Mouse (Mus musculus): ENCODE measurements around the gene Nedd4. TPM values are rescaled to one million over a fixed set of nuclear protein-coding genes. Genes with fewer than 3 reads are reported as not detected.

Gene Nedd4
- polyA plus RNA-seq, 1 experiment from 2014 or later, result 563 TPM

DNA sequence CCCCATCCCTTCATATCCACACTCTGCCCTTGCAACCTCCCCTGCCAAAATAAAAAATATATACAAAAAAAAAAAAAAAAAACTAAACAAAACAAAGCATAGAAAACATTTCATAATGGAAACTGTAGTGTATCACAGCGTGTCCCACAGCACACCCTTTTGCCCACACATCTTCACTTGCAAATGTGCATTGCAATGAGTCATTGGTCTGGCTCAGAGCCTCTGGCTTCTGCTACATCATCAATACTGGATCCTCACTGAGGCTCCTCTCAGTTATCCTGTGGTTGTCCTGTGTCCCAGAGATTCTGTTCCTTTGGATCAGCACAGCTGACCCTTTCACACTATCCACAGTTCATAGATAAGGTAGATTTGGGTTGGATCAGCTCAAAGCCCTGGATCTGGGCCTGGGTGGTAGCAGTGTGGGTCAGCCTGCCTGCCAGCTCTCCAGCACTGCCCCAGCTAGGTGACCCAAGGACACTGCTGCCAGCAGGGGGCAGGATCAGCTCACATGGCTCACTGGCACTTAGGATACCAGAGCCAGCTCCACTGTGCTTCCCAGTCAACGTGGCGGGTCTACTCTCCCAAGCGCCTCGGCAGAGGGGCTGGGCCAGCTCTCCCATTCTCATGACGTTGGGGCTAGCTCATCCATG is 7.4 kb upstream of the Nedd4 start:
- H3K4me3 ChIP-seq (replicated peaks), result no peak overlapping the region

GRCm38 (mm10) chr9:72655602-72656001 is 6.5 kb upstream of the Nedd4 start:
- H3K27me3 ChIP-seq, result no peaks in the 10 kb centered on the region
- H3K9ac ChIP-seq (replicated peaks), result no peak overlapping the region
- no peak for ATAC-seq
- H3K4me2 ChIP-seq (replicated peaks), result no peak overlapping the region
- H3K4me1 ChIP-seq (replicated peaks), result peaks cover 20% of the 10 kb centered on the region
- no peak overlapping the region for H3K27ac ChIP-seq
- no peak overlapping the region for H3K4me3 ChIP-seq (replicated peaks)
- no peaks in the 10 kb centered on the region for H3K36me3 ChIP-seq
- WGBS, result 84% methylated on average over 5 of the region's 5 CpGs
- H3K9me3 ChIP-seq, result no peaks in the 10 kb centered on the region

More for the DNA sequence above, 7.4 kb upstream of the Nedd4 start:
- no peaks in the 10 kb centered on the region for H3K36me3 ChIP-seq
- no peak overlapping the region for H3K9ac ChIP-seq (replicated peaks)
- peak; percentile 57 for ATAC-seq
- H3K4me2 ChIP-seq (replicated peaks), result no peak overlapping the region
- H3K27ac ChIP-seq, result no peak overlapping the region
- H3K4me1 ChIP-seq (replicated peaks), result peaks cover 20% of the 10 kb centered on the region
- no peaks in the 10 kb centered on the region for H3K9me3 ChIP-seq
- no peaks in the 10 kb centered on the region for H3K27me3 ChIP-seq
- 63% methylated on average over 6 of the region's 6 CpGs for WGBS

DNA sequence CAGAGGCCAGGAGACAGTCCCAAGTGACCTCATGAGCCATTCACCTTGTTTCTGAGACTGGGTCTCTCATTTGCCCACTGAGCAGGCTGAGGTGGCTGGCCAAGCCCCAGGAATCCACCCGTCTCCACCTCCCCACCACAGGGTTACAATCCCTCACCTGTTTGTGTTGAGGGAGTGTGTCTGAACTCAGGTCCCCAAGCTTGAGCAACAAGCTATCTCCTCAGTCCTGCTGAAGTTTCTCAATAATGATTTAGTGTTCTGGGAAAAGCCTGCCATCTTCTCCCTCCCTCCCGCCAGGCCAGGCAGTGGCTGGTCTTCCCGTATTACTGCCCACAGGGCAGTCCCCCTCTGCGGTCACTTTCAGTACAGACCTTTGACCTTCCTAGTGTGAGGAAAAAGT is 5.7 kb upstream of the Nedd4 start:
- Histone ChIP-seq H3K4me1 (replicated peaks) (peaks cover 28% of the 10 kb centered on the region), H3K9me3 (no peaks in the 10 kb centered on the region), H3K27ac (no peak overlapping the region), H3K36me3 (no peaks in the 10 kb centered on the region), H3K4me3 (replicated peaks) (no peak overlapping the region), H3K9ac (replicated peaks) (no peak overlapping the region), H3K27me3 (no peaks in the 10 kb centered on the region), H3K4me2 (replicated peaks) (no peak overlapping the region)
- ATAC-seq, result no peak
- WGBS, result 25% methylated on average over 4 of the region's 4 CpGs

- Histone ChIP-seq H3K36me3 (no peaks in the 10 kb centered on the region), H3K4me1 (replicated peaks) (peaks cover 31% of the 10 kb centered on the region), H3K27ac (no peak overlapping the region), H3K4me2 (replicated peaks) (no peak overlapping the region), H3K27me3 (no peaks in the 10 kb centered on the region), H3K9ac (replicated peaks) (no peak overlapping the region), H3K9me3 (no peaks in the 10 kb centered on the region), H3K4me3 (replicated peaks) (no peak overlapping the region)
- 21% methylated on average over 3 of the region's 3 CpGs for WGBS
- ATAC-seq, result no peak
Measured at GRCm38 (mm10) chr9:72656940-72657339, 5.2 kb upstream of the Nedd4 start.

GRCm38 (mm10) chr9:72657694-72658093 is 4.5 kb upstream of the Nedd4 start:
- no peak overlapping the region for H3K4me2 ChIP-seq (replicated peaks)
- H3K27ac ChIP-seq, result no peak overlapping the region
- 73% methylated on average over 1 of the region's 1 CpGs for WGBS

DNA sequence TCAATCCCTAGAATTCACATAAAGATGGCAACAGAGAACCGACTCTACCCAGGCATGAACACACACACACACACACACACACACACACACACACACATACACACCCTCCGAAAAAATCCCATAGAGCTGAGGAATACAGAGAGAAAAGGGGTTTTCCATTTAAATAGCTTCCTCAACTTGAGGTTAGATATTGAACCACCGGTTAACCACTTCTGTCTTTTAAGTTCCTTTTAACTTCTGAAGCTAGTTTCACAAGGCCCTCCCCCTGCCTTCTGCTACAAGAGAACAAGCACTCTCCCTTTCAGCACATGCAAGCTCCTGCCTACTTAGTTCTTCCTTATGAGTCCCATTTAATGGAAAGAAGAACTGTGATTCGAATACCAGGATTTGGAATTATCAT is 2.0 kb upstream of the Nedd4 start:
- H3K27ac ChIP-seq, result no peak overlapping the region
- peaks cover 5% of the 10 kb centered on the region for H3K36me3 ChIP-seq

More at GRCm38 (mm10) chr9:72657694-72658093, 4.5 kb upstream of the Nedd4 start:
- Histone ChIP-seq H3K4me3 (replicated peaks) (no peak overlapping the region), H3K27me3 (no peaks in the 10 kb centered on the region), H3K9me3 (no peaks in the 10 kb centered on the region), H3K36me3 (no peaks in the 10 kb centered on the region), H3K4me1 (replicated peaks) (peaks cover 27% of the 10 kb centered on the region), H3K9ac (replicated peaks) (no peak overlapping the region)
- ATAC-seq, result no peak

GRCm38 (mm10) chr9:72660911-72661310 is 1.2 kb upstream of the Nedd4 start:
- H3K4me1 ChIP-seq (replicated peaks), result peaks cover 40% of the 10 kb centered on the region
- WGBS, result 44% methylated on average over 1 of the region's 1 CpGs
- ATAC-seq, result no peak
- H3K27me3 ChIP-seq, result no peaks in the 10 kb centered on the region
- H3K27ac ChIP-seq, result peak overlapping the region; percentile 99
- no peak overlapping the region for H3K4me3 ChIP-seq (replicated peaks)
- peaks cover 11% of the 10 kb centered on the region for H3K36me3 ChIP-seq
- H3K9me3 ChIP-seq, result no peaks in the 10 kb centered on the region
- H3K4me2 ChIP-seq (replicated peaks), result no peak overlapping the region
- H3K9ac ChIP-seq (replicated peaks), result no peak overlapping the region

More for the DNA sequence above, 2.0 kb upstream of the Nedd4 start:
- Histone ChIP-seq H3K4me2 (replicated peaks) (no peak overlapping the region), H3K27me3 (no peaks in the 10 kb centered on the region), H3K9ac (replicated peaks) (no peak overlapping the region), H3K4me3 (replicated peaks) (no peak overlapping the region), H3K4me1 (replicated peaks) (peaks cover 33% of the 10 kb centered on the region), H3K9me3 (no peaks in the 10 kb centered on the region)
- WGBS, result 73% methylated on average over 4 of the region's 4 CpGs
- no peak for ATAC-seq

- Histone ChIP-seq H3K27me3 (no peaks in the 10 kb centered on the region), H3K36me3 (peaks cover 11% of the 10 kb centered on the region), H3K9ac (replicated peaks) (peak overlapping the region; percentile 99), H3K4me1 (replicated peaks) (peaks cover 45% of the 10 kb centered on the region), H3K4me3 (replicated peaks) (peak overlapping the region; percentile 97), H3K4me2 (replicated peaks) (peak overlapping the region; percentile 90), H3K9me3 (no peaks in the 10 kb centered on the region), H3K27ac (peak overlapping the region; percentile 99)
- no peak for ATAC-seq
- WGBS, result under 1% methylated on average over 13 of the region's 13 CpGs
Measured at GRCm38 (mm10) chr9:72661561-72661894, 618 bp upstream of the Nedd4 start.

DNA sequence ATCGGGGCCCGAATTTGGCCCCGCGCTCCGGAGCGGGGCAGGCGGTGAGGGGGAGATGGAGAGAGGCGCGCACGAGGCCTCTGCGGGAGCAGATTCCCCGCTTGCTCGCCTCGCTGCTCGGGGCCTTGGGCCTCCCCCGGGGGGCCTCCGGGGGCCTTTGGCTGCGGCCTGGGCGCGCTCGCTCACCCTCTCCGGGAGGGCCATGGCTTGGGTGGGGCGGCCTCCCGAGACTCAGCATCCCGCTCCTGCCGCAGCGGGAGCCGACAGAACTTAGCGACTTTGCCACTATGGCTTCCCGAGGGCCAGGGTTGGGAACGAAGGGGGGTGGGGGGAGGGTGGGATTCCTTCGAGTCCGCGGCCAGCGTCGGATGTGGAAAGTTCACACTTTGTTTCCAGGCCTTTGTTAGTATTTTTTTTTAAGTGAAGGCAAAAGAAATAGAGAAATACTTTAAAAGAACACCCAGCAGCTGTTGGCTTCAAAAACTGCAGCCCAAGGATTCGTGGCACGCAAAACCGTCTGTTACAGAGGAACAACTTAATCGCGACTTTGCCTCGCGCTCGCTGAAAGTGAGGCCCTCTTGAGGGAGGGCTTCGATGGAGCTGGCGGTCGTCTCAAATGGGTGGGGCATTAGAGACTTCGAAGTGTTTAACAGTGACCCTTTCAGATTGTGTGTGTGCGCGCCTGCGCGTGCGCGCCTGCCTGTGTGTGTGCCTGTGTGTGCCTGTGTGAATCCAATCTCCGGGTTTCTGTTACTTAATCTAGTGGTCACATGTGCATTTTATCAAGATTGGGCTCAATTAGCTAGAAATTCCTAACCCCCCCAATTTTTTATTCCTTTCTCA is 766 bp downstream of the Nedd4 start:
- peak; percentile 65 for ATAC-seq
- Histone ChIP-seq H3K4me3 (replicated peaks) (peak overlapping the region; percentile 97), H3K36me3 (peaks cover 23% of the 10 kb centered on the region), H3K4me2 (replicated peaks) (peak overlapping the region; percentile 90), H3K4me1 (replicated peaks) (peaks cover 48% of the 10 kb centered on the region), H3K9ac (replicated peaks) (peak overlapping the region; percentile 99), H3K9me3 (no peaks in the 10 kb centered on the region), H3K27ac (peak overlapping the region; percentile 99), H3K27me3 (no peaks in the 10 kb centered on the region)
- WGBS, result under 1% methylated on average over 53 of the region's 55 CpGs

- ATAC-seq, result no peak
- H3K27ac ChIP-seq, result peak overlapping the region; percentile 99
- peaks cover 23% of the 10 kb centered on the region for H3K36me3 ChIP-seq
- peaks cover 48% of the 10 kb centered on the region for H3K4me1 ChIP-seq (replicated peaks)
- WGBS, result 9% methylated on average over 10 of the region's 10 CpGs
- no peaks in the 10 kb centered on the region for H3K9me3 ChIP-seq
- peak overlapping the region; percentile 97 for H3K4me3 ChIP-seq (replicated peaks)
- H3K4me2 ChIP-seq (replicated peaks), result peak overlapping the region; percentile 90
- no peaks in the 10 kb centered on the region for H3K27me3 ChIP-seq
- peak overlapping the region; percentile 99 for H3K9ac ChIP-seq (replicated peaks)
Measured at GRCm38 (mm10) chr9:72663534-72663918, 1.4 kb downstream of the Nedd4 start.

- Histone ChIP-seq H3K4me2 (replicated peaks) (peak overlapping the region; percentile 90), H3K4me1 (replicated peaks) (peaks cover 58% of the 10 kb centered on the region), H3K4me3 (replicated peaks) (peak overlapping the region; percentile 97), H3K9ac (replicated peaks) (peak overlapping the region; percentile 99), H3K27ac (peak overlapping the region; percentile 99), H3K36me3 (peaks cover 30% of the 10 kb centered on the region), H3K9me3 (no peaks in the 10 kb centered on the region), H3K27me3 (no peaks in the 10 kb centered on the region)
- WGBS, result 30% methylated on average over 12 of the region's 12 CpGs
- no peak; the same call in 1 of the 2 replicates for ATAC-seq
Measured at GRCm38 (mm10) chr9:72664409-72665351, 2.5 kb downstream of the Nedd4 start.
